Mouse (Mus musculus) bone marrow macrophage, adult 2 months (primary cell): ENCODE results near the gene Gga1.

Experiments
- CTCF ChIP-seq: IDR thresholded peaks from 2 replicates; pipeline ENCODE4 v1.5.1; 2012; ENCODE audit warnings: low read depth, mild to moderate bottlenecking, low read length, moderate library complexity
- POLR2A ChIP-seq: IDR thresholded peaks from 2 replicates; pipeline ENCODE4 v1.6.1; 2012; ENCODE audit warnings: mild to moderate bottlenecking, low read depth, low read length, borderline replicate concordance

- no peak for TF ChIP-seq POLR2A
- TF ChIP-seq CTCF: no peak
Measured at GRCm38 (mm10) chr15:78895741-78896140, 18.8 kb downstream of the Gga1 start.
